Mouse (Mus musculus) regulatory T cell (primary cell): ENCODE measurements around the gene Nkx2-3.

Source experiments
- in situ Hi-C: fragments of 300-600 bp; cut with MboI, MseI; formaldehyde crosslinking; loops from one replicate; pipeline ENCODE4 v1.15.1; 2025; ENCODE audit warnings: high pct_unique_total_duplicates

Nkx2-3 gene

DNA sequence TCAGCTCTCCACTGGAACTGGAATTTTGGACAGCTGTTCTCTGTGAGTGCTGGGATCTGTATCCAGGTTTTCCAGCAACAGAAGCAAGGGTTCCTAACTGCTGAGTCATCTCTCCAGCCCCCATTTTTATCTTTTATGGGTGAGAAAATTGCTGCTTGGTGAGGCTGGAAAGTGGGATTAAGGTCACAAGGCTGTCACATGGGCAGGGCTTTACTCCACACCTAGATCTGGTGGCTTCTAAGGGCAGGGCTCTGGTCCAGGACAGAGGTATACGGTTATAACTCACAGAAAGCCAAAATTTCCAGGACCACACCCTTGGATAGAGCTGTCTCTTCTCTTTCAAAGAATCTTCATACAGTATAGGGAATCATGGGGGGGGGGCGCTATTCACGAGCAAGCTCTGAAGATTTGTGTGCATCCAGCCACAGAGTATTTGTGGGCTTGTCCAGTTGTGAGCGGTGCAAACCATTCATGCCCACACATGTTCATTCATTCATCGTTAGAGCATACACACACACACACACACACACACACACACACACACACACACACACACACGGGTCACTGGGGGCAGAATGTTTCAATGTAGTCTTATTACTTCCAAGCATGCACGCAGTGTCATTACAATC lies 7.5 kb upstream of the Nkx2-3 start:
- in situ Hi-C loops = loop anchor here (10.0 kb wide), 1 partner anchor 1230 kb away; no protein-coding TSS in a partner anchor

DNA sequence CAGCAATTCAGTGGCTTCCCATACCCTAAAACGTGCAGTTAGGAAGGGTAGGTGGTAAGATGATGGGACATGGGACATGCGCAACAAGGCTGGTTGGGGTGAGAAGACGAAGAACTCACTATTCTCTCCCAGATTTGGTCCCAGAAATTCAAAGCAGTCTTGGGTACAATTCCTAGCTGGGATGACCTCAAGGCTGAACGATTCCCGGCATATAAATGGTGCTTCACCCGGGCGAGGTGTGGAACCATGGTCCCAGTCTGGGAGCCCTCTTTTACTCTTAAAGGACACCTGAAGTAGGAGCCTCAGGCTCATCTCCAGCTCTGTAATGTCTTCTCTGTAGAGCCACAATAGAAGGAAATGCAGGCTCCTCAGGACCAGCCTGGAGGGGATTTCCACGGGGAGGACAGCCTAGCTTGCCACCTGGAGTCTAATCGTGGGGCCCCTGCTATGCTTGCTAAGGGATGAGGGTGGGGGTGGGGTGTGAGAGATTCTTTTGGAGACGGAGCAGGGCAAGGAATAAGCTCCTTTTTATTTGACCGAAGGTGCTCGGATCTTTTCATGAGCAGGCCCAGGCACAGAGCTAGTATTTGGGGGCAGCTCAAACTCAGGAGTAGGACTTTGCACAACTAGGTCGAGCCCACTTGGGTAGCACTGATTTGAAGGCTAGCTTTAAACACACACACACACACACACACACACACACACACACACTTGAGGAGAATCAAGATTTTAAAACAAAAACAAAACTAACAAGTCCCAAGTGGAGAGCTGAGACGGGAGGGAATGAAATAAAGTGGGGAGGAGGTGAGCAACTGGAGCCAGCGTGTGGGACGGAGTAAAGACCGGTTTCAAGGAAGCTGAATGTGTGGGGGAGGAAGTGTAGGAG lies 6.2 kb upstream of the Nkx2-3 start:
- in situ Hi-C loops = loop anchor here (10.0 kb wide), 1 partner anchor 1229 kb away; no protein-coding TSS in a partner anchor

DNA sequence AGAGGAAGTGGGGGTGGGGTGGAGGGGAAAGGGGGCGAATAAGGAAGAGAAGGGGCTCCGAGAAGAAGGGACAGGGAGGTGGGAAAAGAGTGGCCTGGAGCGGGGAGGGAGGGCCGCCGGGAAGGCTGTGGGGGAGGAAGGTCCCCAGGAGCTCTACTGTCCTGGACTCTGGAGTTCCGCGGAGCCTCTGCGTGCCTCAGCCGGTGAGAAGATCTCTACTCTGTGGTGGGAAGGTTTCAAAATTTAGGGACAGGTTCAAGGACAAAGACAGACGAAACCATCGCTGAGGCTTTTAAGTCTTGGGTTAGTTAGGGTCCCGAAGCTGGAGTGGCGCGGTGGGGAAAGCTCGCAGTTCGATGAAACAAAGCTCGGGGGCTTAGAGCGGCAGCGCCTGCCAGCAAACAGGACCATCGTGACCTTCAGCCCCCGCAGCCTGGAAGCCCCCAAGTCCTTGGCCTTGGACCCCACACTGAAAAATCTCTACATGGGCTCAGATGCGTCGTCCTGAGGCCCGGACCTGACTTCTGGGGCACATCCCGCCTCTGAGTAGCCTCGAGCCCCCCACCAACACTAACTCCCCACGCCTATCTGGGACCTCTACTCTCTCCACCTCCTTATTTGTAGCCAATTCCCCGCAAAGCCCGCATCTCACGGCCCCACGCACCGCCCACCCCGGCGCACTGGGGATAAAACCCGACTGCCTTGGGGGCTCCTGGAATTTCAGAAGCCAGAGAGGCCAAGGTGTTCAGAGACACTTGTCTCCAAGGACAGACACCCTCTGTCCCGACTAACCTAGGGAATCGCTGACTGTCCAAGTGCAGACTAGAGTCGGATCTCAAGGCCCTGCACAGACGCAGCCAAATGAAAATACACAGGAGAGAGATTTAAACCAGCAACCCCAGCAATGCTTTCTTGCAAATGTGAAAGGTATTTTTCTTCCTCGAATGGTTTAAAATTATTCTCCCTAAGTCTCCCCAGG lies 5.3 kb upstream of the Nkx2-3 start:
- in situ Hi-C loops = loop anchor here (10.0 kb wide), 1 partner anchor 1228 kb away; no protein-coding TSS in a partner anchor

DNA sequence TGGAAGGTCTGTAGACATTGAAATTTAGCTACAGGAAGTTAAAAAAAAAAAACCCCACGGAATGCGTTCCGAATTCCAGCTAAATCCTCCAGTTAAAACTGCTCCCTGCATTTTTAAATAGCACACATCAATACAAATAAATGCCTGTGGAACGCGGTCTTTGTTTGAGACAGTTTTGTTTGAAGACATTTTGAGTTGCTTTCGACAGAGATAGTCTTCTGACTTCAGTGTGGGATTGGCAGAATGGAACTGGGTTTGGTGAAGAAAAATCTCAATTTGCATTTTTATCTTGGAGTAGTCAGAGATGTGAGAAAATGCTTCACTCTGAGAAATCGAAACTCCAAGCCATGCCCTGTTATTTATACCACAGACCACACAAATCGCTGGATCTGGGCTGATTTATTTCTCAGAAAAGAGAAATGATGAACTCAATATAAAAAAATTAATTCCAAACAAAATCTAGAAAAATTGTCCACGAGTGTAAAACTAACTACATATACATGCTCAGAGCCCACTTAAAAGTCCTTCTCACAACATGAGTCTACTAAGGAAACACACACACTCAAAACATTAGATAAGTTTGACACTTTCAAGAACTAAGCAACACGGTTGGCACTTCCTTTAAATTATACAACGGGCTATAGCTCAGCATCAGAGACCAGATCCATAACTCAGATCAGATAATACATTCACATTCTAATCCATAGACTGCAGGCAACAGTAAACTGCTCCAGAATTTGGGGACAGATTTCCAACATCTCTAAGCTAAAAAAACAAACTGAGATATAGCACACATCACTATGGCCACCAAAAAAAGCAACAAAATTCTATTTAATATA lies 4.1 kb upstream of the Nkx2-3 start:
- in situ Hi-C loops = loop anchor here (10.0 kb wide), 1 partner anchor 1227 kb away; no protein-coding TSS in a partner anchor

DNA sequence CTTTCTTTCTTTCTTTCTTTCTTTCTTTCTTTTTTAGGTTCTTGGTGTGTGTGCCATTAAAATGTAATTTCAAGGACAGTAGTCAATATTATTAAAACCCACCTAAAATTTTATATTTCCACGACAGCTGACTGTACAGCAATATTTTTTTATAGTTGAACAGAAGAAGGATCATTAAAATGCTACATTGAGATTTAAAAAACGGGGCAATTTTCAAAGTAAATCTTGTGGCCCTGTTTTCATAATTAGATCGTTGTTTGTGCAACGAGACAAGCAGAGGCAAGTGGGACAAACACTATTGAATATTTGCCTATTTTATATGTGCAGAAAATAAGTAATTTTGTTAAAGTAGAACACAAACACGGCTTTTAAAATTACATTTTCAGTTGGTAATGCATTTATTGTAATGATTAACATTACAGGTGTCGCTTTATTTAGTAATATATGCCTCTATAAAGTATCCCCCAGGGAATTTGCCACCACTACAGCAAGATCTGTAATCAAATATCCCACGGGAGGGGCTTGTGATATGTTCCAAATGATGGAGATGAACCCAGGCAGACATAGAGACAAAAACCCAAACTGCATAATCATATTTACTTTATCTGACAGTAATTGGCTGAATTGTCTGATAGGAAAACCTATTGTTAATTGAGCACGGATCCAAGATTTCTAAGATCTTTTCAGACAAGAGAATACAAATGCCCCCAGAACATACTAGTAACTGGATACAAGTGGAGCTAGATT lies 3.2 kb upstream of the Nkx2-3 start:
- in situ Hi-C loops = loop anchor here (10.0 kb wide), 1 partner anchor 1226 kb away; no protein-coding TSS in a partner anchor

DNA sequence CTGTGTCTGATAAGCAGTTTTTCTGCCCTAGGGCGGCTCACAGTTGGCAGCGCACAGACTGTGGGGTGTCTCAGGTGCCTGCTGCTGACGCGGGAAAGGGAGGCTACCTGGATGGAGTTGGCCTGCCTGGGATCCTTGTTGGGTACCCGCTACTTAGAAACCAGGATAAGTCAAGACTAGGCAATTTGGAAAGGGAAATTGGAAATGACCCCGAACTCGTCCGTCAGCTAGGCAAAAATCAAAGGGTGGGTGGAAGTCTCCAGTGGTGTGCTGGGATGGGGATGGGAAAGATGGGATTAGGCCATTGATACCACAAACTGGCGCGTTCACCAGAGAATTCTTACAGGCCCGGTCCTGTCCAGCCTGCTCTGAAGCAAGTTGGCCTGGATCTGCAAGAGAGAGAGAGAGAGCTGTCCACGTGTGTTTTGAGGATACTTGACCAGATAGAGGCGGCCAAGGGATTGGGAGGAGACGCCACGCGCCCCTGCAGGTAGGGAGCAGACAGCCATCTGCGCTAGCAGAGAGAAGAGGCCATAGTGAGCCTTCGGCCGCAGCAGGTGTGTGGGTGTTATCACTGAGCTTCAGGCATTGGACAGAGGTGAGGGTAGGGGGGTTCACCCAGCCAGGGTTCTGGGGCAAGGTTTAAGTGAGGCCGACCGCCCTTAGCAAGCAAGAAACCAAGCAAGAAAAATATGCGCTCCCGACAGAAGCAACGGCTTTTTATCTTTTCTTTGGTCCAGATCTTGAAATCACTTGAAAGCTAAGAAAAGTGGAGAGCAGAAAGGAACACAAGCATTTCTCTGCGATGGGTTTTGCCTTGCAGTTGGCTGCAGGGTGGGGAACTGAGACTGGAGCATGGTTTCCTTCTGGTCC lies 2.4 kb upstream of the Nkx2-3 start:
- in situ Hi-C loops = loop anchor here (10.0 kb wide), 2 partner anchors 1225 to 1625 kb away; partner anchors contain the start of gene Lbx1

DNA sequence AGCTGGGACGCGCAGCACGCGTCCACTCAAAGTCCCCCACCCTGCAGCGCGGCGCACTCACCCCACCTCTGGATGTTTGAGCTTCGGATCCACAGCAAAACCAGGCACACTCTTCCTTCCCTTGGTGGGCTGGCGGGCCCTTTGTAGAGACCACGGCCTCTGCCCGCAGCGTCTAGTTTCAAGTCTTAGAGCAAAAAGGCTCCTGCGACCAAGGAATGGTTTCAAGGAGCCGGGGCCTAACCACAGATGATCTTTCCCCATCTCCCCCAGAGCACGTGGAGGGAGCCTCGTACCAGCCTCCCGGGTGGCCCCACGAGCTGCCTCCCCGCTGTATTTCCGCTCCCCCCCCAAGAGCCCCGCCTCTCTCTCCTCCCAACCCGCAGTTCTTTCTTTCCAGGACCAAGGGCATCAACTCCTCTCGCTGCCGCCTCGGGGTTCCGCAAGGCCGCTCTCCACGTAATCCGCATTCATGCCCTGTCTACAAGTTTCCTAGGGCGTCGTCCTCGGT lies 1.7 kb upstream of the Nkx2-3 start:
- in situ Hi-C loops = loop anchor here (10.0 kb wide), 1 partner anchor 1624 kb away; the partner anchor contains the start of gene Lbx1

DNA sequence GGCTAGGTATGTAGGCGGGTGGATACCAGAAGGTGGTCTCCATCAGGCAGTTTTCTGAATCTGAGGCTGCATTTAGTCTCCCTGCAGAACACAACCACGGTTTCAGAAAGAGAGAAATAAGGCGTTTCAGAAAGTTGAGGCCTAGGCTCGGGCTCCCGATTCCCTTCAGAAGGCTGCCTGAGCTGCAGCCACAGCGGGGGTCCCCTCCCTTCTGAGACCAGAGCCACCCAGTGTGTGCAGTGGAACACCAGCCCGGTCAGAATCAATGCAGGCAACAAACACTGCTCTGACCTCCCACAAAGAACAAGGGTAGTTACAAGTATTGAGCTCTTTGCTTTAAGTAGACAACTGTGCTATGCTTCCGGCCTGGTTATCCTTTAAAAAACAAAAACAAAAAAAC lies 1.0 kb upstream of the Nkx2-3 start:
- in situ Hi-C loops = loop anchor here (10.0 kb wide), 1 partner anchor 1624 kb away; the partner anchor contains the start of gene Lbx1

DNA sequence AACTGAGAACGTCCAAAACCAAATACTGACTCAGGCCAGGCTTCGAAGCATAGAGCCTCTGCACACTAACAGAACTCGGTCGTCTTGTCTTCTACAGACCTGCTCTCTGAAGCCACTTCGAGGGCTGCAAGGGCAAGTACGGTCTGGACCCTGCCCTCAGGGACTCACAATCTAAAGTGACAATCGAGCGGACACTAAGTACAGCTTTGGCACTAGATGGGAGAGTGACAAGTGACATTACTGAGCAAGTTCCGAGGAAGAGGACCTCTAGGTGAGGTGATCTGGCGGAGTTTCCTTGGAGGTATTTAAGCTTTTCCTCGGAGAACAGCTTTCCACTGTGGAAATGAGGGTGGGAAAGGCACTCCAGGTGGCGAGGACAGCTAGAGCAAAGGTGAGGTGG lies 564 bp upstream of the Nkx2-3 start:
- in situ Hi-C loops = loop anchor here (10.0 kb wide), 1 partner anchor 1623 kb away; the partner anchor contains the start of gene Lbx1

DNA sequence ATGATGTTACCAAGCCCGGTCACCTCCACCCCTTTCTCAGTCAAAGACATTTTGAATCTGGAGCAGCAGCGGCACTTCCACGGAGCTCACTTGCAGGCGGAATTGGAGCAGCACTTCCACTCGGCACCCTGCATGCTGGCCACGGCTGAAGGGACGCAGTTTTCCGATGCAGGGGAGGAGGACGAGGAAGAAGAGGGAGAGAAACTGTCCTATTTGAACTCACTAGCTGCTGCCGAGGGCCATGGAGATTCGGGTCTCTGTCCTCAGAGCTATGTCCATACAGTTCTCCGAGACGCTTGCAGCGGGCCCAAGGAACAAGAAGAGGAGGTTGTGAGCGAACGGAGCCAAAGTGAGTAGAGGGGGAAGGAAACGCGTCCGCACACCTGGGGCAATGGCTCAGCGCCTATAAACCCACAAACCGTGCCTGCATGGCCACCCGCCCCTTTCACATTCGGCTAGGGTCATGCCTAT lies 411 bp downstream of the Nkx2-3 start:
- in situ Hi-C loops = loop anchor here (10.0 kb wide), 1 partner anchor 1622 kb away; the partner anchor contains the start of gene Lbx1

DNA sequence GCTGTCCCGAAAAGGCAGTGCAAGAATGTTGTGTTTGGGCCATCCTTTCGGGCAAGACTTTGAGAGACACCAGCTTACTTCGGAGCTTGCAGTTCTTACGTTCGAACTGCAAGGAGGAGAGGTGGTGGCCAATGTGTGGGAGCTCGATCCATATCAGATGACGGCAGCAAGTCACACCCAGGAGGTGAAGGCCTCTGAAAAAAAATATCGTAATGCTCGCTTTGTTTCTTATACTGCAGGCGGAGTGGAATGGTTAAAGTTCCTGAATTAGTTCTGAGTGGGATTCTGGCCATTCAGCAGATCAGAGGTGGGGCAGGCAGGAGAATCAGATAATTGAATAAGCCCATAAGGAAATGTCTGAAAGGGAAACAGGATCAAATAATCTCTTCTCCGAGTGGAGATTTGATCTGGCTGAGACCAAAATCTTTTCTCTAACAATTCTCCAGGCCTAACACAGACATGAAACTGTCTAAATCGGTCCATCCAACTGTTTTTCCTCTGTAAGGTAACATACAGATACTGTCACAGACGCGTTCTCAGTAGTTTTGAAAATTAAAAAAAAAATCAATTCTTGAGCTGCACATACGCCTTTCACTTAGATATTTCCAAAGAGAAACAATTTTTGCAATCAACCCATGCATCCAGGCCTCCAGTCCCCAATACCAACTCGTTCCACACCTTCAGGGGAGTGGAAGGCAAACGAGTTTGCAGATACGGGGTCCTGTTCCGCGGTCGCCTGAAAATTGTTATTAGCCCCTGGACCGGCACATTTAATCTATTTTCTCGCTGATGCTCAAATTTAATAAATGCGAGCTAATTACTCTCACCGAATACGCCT lies 1.4 kb downstream of the Nkx2-3 start:
- in situ Hi-C loops = loop anchor here (10.0 kb wide), 1 partner anchor 1621 kb away; the partner anchor contains the start of gene Lbx1

DNA sequence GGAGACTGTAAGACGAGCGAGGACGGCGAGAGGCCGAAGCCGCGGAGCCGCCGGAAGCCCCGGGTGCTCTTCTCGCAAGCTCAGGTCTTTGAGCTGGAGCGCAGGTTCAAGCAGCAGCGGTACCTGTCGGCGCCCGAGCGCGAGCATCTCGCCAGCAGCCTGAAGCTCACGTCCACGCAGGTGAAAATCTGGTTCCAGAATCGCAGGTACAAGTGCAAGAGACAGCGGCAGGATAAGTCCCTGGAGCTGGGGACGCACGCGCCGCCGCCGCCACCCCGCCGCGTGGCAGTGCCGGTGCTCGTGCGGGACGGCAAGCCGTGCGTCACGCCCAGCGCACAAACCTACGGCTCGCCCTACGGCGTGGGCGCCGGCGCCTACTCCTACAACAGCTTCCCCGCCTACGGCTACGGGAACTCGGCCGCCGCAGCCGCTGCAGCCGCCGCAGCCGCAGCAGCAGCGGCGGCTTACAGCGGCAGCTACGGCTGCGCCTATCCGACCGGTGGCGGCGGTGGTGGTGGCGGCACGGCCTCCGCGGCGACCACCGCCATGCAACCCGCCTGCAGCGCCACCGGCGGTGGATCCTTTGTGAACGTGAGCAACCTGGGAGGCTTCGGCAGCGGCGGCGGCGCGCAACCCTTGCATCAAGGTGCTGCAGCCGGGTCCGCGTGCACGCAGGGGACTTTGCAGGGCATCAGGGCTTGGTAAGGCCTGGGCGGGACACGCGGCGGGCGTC lies 2.4 kb downstream of the Nkx2-3 start:
- in situ Hi-C loops = loop anchor here (10.0 kb wide), 1 partner anchor 1620 kb away; the partner anchor contains the start of gene Lbx1

DNA sequence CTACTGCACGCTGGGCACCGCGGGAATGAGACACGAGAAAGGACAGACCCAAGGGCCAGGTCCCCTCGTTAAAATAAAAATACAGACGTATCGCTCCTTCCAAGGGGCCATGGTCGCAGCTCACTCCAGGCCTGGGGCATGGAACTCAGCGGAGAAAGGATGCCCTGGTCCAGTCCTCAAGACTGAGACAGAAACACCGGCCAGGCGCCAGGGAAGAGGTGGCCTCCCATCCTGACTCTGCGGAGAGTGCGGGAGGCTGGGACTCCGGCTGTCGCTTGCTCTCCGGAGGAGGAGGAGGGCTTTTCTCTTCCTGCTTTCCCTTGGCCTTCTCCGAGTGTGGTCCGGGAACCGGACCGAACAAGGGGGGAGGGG lies 2.9 kb downstream of the Nkx2-3 start:
- in situ Hi-C loops = loop anchor here (10.0 kb wide), 1 partner anchor 1620 kb away; the partner anchor contains the start of gene Lbx1

DNA sequence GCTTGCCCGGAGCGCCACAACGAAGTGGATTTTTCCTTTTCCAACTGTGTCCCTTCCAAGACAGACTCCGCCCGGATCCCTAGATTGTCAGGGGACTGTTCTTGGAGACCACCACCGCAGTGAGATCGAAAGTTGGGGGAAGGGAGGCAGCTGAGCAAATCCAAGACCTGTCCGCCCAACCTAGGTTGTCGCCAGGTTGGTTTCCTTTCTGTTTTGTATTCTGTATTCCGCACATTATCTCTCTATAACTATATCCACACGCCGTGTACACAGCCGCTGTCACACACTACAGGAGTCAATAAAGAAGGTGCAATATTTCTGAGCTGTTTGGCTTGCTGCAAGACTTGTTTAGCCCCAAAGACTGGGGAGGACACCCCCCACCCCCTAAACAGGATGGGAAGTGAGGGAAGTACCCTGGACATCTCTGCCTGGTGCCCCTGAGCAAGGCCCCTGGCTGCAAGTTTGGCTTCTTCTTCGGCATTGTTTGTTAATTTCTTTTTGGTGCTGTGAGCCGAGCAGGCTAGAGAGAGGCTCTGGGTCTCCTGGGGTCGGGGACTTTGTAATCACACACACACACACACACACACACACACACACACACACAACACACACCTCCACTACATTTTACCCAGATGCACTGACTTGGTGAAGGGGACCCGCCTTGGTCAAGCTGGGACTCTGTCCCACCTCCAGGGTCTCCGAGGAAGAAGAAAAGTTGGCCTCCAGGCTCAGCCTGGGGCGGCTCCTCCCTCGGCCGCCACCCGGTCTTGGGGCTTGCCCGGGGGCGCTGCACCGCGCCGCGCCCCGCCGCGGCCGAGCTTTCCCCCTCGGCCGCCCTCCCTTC lies 3.7 kb downstream of the Nkx2-3 start:
- in situ Hi-C loops = loop anchor here (10.0 kb wide), 1 partner anchor 1619 kb away; the partner anchor contains the start of gene Lbx1

DNA sequence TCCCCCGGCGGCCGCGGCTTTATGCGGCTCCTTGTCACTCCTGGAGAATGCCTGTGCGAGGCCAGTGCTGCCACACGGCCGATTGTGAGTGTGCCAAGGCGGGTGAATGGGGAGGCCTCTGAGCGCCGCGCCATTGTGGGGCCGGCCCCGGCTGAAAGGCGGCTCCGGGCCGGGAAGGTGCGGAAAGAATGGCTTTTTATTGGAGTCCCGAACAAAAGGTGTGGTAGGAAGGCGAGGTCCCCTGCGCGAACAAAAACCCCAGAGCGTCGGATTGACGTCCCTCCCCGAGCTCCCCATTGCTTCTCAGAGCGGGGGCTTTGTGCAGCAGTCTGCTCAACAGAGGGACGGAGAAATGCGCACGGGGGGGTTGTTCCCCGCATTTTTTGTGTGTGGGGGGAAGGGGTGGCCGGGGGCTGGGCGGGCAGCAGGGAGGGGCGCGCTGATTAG lies 4.3 kb downstream of the Nkx2-3 start:
- in situ Hi-C loops = loop anchor here (10.0 kb wide), 1 partner anchor 1618 kb away; the partner anchor contains the start of gene Lbx1
